Mouse (Mus musculus): ENCODE measurements around the gene Slc35e4.

- TF ChIP-seq CTCF (IDR thresholded peaks at IDR 0.05; ENCODE audit: extremely low read depth, insufficient read depth, insufficient read length, insufficient replicate concordance), result no peak
- no peak for TF ChIP-seq POLR2A (IDR thresholded peaks at IDR 0.05; ENCODE audit: low read depth, low read length)
These were observed 46.4 kb upstream of the Slc35e4 start for GRCm38 (mm10) chr11:3960901-3961300.

Measured in spleen, adult 2 months (tissue).